Mouse (Mus musculus) liver, embryonic 15.5 days (tissue): ENCODE data around the gene T2. TPM values are rescaled to one million over a fixed set of nuclear protein-coding genes. Genes with fewer than 3 reads are reported as not detected.

Source experiments
- polyA plus RNA-seq: library from polyadenylated mRNA; unstranded; fragments of >200 nt; fragmentation: Nextera tagmentation; extraction: Ambion mirVana; gene quantifications from 2 replicates; pipeline ENCODE4 v1.2.1, GENCODE M21; 2015

T2 gene
- polyA plus RNA-seq, 1 experiment from 2014 or later, result not detected

Other genes starting within 250 kb of the T2 start
- gene Gm49673, start 208.2 kb upstream of the T2 start, polyA plus RNA-seq, result not detected in 2 replicates
- 18.0 and 21.5 TPM in 2 replicates for gene Rnaset2a, start 207.9 kb upstream of the T2 start, polyA plus RNA-seq
- 9.7 and 9.8 TPM in 2 replicates for gene Fgfr1op, start 190.5 kb upstream of the T2 start, polyA plus RNA-seq
- 0.09 TPM in 1 of 2 replicates, not detected in the other for gene Ccr6, start 119.9 kb upstream of the T2 start, polyA plus RNA-seq
- gene Mpc1, start 73.1 kb upstream of the T2 start, polyA plus RNA-seq, result 135 and 142 TPM in 2 replicates
- 50.1 and 61.0 TPM in 2 replicates for gene Sft2d1, start 44.9 kb upstream of the T2 start, polyA plus RNA-seq
- gene Prr18, start 18.5 kb upstream of the T2 start, polyA plus RNA-seq, result 0.05 and 0.06 TPM in 2 replicates
- gene T, start 78.4 kb downstream of the T2 start, polyA plus RNA-seq, result not detected in 2 replicates
- 0.53 and 0.67 TPM in 2 replicates for gene Pde10a, start 169.4 kb downstream of the T2 start, polyA plus RNA-seq
- not detected in 2 replicates for gene Gm17087, start 211.0 kb downstream of the T2 start, polyA plus RNA-seq